Mouse (Mus musculus): ENCODE data around the gene Plxnb3.

DNA sequence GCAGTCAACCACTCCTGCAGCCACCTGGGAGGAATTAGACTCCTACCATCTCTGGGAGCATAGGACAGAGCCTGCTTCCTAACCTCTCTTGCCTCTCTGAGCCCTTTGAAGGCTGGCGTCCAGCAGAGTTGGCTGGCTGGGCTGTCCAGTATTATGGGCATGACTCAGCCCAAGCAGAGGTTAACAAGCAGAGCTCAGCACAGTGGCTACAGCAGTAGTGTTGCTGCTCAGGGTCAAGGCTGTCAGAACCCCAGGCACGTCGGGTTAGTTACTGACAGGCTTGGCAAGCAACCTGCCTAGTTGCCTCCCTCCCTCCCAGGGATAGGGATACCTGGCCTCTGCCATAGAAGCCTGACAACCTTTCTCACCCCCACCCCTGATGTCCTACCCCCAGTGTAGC is 38.6 kb upstream of the Plxnb3 start:
- no peak for TF ChIP-seq USF1 (IDR thresholded peaks at IDR 0.05; ENCODE audit: low read depth)
- TF ChIP-seq CTCF (IDR thresholded peaks at IDR 0.05; ENCODE audit: control insufficient read depth, insufficient read depth, insufficient read length) = no peak
- no peak for TF ChIP-seq MAX (IDR thresholded peaks at IDR 0.05)
- TF ChIP-seq FOSL1 (IDR thresholded peaks at IDR 0.05; ENCODE audit: insufficient read depth, low read length, poor library complexity, severe bottlenecking) = no peak
